Mouse (Mus musculus) heart, adult 8-10 months (tissue): ENCODE measurements around the gene St6galnac6. TPM values are rescaled to one million over a fixed set of nuclear protein-coding genes. Genes with fewer than 3 reads are reported as not detected.

Experiments used
- DNase-seq: peaks from one replicate; pipeline ENCODE4 v3.0.0; 2022; ENCODE audit warnings: low spot score
- total RNA-seq, 4 experiments: library from RNA; stranded (reverse); gene quantifications; 2 replicates each; pipeline ENCODE4 v1.2.4; 2022

The St6galnac6 gene
- total RNA-seq, 4 experiments from 2014 or later = 102 to 131 (median 114) TPM

GRCm38 (mm10) chr2:32617109-32617508, 17.6 kb downstream of the St6galnac6 start:
- no peak for DNase-seq

DNA sequence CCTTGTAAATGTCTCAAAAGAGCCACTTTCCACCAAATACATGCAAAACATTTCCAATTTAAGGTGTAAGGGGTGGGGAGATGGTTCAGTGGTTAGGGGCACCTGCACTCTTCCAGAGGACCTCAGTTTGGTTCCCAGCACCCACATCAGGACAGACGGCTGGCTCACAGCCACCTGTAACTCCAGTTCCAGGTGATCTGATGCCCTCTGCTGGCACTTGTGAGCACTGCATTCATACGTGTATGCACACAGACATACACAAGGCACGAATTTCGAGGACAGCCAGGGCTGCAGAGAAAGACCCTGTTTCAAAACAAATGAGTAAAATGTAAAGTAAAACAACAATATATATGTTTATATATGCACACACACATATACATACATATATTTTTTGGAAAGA, 18.1 kb downstream of the St6galnac6 start:
- no peak for DNase-seq

GRCm38 (mm10) chr2:32618051-32618450, 18.5 kb downstream of the St6galnac6 start:
- no peak for DNase-seq

GRCm38 (mm10) chr2:32620682-32621516, 21.4 kb downstream of the St6galnac6 start:
- DNase-seq = peak; percentile 86

GRCm38 (mm10) chr2:32621517-32621859, 22.0 kb downstream of the St6galnac6 start, which contains the start of gene Ak1:
Ak1 (plus strand) TSS chr2:32621758.
- DNase-seq = no peak

- no peak for DNase-seq
These were observed 24.7 kb downstream of the St6galnac6 start for GRCm38 (mm10) chr2:32624111-32624748.

- no peak for DNase-seq
These were observed 25.8 kb downstream of the St6galnac6 start for GRCm38 (mm10) chr2:32625212-32625872.

GRCm38 (mm10) chr2:32625873-32626694, 26.6 kb downstream of the St6galnac6 start:
- DNase-seq = no peak

DNA sequence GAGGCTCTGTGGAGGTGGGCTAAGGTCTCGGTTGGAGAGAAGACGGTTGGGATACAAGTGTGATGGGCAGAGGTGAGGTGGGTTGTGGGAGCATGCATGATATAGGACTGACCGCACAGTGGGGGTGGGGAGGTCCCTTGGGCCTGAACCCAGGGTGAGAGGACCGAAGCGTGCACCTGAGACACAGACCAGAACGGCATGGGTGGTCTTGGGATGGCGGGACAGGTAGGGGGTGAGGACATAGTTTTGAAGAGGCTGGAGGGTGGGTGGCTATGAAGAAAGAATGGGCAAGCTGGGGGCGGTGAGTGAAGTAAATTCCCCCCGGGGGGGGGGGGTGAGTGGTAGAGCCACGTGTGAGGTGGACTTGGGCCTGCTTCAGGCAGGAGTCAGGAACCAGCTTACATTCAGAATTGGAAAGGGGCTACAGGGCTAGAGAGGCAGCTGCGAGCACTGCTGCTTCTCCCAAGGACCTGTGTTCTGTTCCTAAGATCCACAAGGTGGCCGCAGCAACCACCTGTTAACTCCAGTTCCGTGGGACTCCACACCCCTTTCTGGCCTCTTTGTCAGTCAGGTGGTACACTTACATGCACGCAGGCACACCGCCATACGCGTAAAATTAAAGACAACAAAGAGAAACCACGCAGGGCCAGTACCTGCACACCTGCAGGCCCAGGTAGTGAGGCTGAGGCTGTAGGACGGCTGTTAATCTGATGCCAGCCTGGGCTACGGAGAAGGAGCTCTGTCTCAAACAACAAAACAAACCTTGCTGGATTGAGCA, 27.9 kb downstream of the St6galnac6 start:
- DNase-seq = no peak

GRCm38 (mm10) chr2:32628044-32628550, 28.6 kb downstream of the St6galnac6 start:
- no peak for DNase-seq

GRCm38 (mm10) chr2:32628729-32629128, 29.2 kb downstream of the St6galnac6 start:
- peak; percentile 84 for DNase-seq

DNA sequence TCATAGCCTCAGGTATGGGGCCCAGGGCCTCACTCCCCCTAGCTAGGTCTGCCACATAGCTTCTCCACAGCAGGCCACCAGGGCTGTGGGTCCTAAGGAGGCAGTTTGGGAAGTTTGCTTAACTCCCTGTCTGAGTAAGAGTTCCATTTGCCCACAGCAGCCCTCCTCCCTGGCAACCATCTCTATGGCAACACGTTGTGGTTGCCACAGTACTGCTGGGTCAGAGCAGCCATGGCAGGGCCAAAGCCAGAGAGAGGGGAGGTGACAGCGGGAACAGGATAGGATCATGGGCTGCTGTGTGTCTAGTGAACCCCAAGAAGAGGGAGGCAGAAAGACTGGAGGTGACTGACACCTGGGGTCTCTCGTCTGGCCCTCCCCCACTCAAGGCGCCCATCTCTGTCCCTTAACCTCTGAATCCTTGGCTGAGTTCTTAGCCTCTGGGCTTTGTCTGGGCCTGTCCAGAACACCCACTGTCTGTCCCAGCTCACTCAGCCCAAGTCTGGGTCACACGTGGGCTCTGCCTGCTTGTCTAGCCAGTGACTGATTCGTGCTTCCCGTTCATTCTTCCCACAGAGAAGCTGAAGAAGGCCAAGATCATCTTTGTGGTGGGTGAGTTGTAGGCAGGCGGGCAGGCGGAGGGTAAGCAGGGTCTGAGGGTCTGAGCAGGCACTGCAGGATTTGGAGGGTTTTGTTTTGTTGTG, 29.9 kb downstream of the St6galnac6 start:
- DNase-seq = no peak

DNA sequence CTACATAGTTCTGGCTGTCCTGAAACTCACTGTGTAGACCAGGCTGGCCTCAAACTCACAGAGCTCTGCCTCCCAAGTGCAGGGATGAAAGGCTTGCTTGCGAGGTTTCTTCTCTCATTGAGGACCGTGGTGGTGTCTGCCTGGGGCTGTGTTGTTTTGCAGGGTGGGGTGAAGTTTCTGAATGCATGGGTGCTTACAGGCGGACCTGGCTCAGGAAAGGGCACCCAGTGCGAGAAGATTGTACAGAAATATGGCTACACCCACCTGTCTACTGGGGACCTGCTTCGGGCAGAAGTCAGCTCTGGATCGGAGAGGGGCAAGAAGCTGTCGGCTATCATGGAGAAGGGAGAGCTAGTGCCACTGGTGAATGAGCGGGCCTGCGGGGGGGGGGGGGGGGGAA, 30.5 kb downstream of the St6galnac6 start:
- no peak for DNase-seq

DNA sequence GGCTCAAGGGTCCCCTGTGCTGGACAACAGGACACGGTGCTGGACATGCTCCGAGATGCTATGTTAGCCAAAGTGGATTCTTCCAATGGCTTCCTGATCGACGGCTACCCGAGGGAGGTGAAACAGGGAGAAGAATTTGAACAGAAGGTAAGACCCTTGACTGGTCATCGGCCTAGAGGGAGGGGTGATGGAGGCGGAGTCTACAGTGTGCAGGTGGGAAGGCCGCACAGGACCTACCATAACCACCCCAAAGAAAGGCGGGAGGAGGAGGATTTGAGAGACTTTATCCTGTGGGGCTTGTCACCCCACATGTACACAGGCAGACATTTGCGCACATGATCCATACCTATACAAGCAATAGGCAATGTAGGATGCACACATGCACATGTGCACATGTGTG, 31.5 kb downstream of the St6galnac6 start:
- no peak for DNase-seq

DNA sequence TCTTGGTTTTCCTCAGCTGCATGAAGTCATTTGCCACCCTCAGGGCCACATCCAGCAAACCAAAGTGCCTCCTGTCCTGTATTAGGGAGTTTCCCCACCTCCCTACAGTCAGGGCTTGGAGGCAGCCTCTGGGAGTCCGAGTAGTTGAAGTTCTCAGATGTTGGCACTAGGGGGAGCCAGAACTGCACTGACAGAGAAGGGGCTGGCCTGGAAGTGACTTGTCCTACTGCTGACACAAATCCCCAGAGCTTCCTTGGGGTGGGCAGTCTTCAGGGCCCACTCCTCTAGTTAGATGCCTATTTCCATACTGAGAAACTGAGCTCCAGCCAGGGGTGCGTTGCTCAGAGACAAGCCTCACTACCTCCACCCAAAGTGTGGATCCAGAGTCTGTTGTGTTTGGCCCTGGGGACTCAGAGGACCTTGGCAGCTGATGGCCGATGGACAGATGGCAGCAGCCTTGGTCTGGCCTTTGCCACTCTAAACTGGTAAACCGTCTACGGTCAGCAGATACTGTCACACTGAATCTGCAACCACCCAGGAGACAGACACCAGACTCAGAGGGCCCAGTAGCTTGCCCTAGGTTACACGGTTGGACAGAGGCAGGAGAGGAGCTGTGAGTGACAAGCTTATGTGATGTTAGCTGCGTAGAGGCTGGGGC, 32.4 kb downstream of the St6galnac6 start:
- DNase-seq = peak; percentile 87

GRCm38 (mm10) chr2:32633660-32634059, 34.2 kb downstream of the St6galnac6 start:
- peak; percentile 74 for DNase-seq

GRCm38 (mm10) chr2:32634277-32635105, 35.0 kb downstream of the St6galnac6 start:
- DNase-seq = no peak

DNA sequence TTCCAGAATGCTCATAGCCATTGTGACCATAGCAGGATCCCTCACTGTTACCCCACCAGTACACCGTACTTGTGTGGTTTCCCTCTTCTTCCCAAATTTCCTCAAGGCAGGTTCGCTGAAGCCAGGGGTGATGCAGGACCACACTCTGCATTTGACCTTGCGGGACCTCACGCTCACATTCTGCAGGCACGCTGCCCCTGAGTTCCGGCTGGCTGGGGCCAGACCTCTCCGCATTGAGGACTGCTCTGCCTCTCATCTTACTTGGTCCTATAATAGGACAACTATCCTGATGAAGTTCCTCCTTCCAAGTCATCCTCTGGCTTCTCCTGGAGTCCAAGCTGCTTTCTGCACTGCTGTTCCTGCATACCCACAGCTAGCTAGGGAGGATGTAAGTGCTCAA, 37.1 kb downstream of the St6galnac6 start:
- DNase-seq = no peak
